ENCODE assay signal across 24 mouse cellular contexts in the genomic region with DNA sequence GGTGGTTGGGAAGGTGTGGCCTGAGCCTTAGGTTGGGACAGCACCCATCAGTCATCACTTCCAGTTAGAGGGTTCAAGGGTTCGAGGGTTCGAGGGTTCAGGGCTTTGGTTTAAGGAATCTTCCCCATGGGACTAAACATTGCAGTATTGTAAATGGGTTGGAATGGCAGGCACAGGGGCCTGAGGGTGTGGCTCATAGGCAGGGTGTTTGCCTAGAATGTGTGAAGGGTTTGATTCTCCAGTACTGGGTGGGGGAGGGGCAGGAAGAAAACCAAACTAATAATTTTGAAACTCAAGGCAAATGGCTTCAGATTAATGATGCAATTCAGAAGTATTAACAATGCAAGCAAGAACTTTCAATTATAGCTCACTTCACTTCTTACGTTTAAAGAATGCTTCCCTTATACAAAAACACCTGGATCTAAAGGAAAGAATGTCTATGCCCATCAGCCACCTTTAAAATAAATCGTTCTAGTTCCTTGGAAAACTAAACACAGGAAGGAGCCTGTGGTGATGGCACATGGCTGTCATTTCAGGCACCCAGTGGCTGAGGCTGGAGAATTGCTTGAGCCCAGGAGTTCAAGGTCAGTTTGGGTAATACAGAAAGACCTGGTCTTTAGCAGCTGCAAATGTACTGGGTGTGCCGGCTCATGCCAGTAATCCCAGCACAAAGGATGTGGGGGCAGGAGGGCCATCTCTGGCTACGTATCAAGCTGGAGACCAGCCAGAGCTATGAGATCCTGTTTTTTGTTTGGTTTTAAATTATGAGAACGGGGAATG. TPM values are rescaled to one million over a fixed set of nuclear protein-coding genes. Genes with fewer than 3 reads are reported as not detected.
DNase-seq lines count a peak whose midpoint lies in the region; ATAC-seq and TF ChIP-seq lines count a peak whose summit lies in the region.
"Had no signal": no experiment of that assay in that cellular context is flagged by ENCODE, and none has a peak within 500 bp of the region (broad histone marks: within the 10 kb centered on the region; RNA-seq: fewer than 3 reads in every experiment).

No protein-coding gene starts in this region.

- peaks cover 38% of the 10 kb centered on the region for H3K27me3 ChIP-seq in E14TG2a.4 (ENCODE audit: insufficient read depth, low read length)
- H3K27me3 ChIP-seq in Patski: peaks cover 6% of the 10 kb centered on the region
- H3K27me3 ChIP-seq in forebrain, embryonic 15.5 days: peaks cover 8% of the 10 kb centered on the region

- WGBS in forebrain, embryonic 15.5 days: 72% methylated on average over 7 of the region's 7 CpGs

- H3K9me3 ChIP-seq in E14TG2a.4 (ENCODE audit: low read length): no peaks in the 10 kb centered on the region
- H3K9me3 ChIP-seq in forebrain, embryonic 15.5 days: no peaks in the 10 kb centered on the region
- H3K9me3 ChIP-seq: forebrain, embryonic 10.5 days; forebrain, embryonic 13.5 days; heart, embryonic 10.5 days; heart, embryonic 13.5 days; hindbrain, embryonic 12.5 days; hindbrain, embryonic 15.5 days had no signal

- no peak overlapping the region for H3K27ac ChIP-seq in forebrain, embryonic 15.5 days (replicated peaks)
- H3K27ac ChIP-seq: forebrain, embryonic 10.5 days; forebrain, embryonic 13.5 days; heart, embryonic 10.5 days; heart, embryonic 13.5 days; hindbrain, embryonic 12.5 days; hindbrain, embryonic 15.5 days had no signal

- H3K36me3 ChIP-seq in E14TG2a.4 (ENCODE audit: insufficient read depth, low read length): no peaks in the 10 kb centered on the region
- no peaks in the 10 kb centered on the region for H3K36me3 ChIP-seq in forebrain, embryonic 15.5 days
- H3K36me3 ChIP-seq: forebrain, embryonic 10.5 days; heart, embryonic 10.5 days; heart, embryonic 13.5 days; hindbrain, embryonic 12.5 days; hindbrain, embryonic 15.5 days had no signal

- peak; percentile 8 for DNase-seq in 3T3-L1 (ENCODE audit: low read depth, low spot score)
- DNase-seq in Patski (ENCODE audit: low read depth, low spot score): no peak
- no peak for DNase-seq in heart, postnatal 10 days
- no peak for DNase-seq in neural tube, embryonic 10.5 days (ENCODE audit: extremely low spot score, low spot score)
- DNase-seq: adrenal gland, adult 8-10 months; adrenal gland, postnatal 25 days; cerebellum, adult 11-12 months; cerebellum, adult 8-10 months; cerebellum, postnatal 14 days; gastrocnemius, postnatal 25 days; heart, adult 18-20 months; kidney, adult 2 months had no signal

- in situ Hi-C loops in Patski (cut with MboI; ENCODE audit: low pct_unique_long_range_greater_than_20kb): no loop called here

- CTCF ChIA-PET in Patski (lab: Charles Lee): interaction anchor here (1.4 to 1.8 kb wide), 2 partner anchors 10 to 15 kb away, joined by 4 to 6 read pairs; no protein-coding TSS in a partner anchor

- intact Hi-C loops in heart, postnatal 10 days (cut with DNase I): loop anchor here (5.0 kb wide), 1 partner anchor 95 kb away; no protein-coding TSS in a partner anchor

- POLR2A ChIA-PET in Patski (lab: Charles Lee): no interaction called here

- H3K9ac ChIP-seq in forebrain, embryonic 15.5 days (replicated peaks): no peak overlapping the region
- H3K9ac ChIP-seq: forebrain, embryonic 13.5 days; heart, embryonic 13.5 days; hindbrain, embryonic 12.5 days; hindbrain, embryonic 15.5 days had no signal

- H3K4me3 ChIP-seq in E14TG2a.4 (replicated peaks; ENCODE audit: low read length): 0 out of 2 replicates have a peak overlapping the region, but pooled peaks have one; percentile 1
- no peak overlapping the region for H3K4me3 ChIP-seq in forebrain, embryonic 15.5 days
- H3K4me3 ChIP-seq: forebrain, embryonic 10.5 days; forebrain, embryonic 13.5 days; heart, embryonic 10.5 days; heart, embryonic 13.5 days; hindbrain, embryonic 12.5 days; hindbrain, embryonic 15.5 days had no signal

- peak; percentile 36 for ATAC-seq in Patski
- ATAC-seq in forebrain, embryonic 15.5 days (replicated peaks): no peak
- ATAC-seq: activated CD4-positive, CD25-positive, alpha-beta regulatory T cell, adult 4 months; CD4-positive, CD25-positive, alpha-beta regulatory T cell, adult 4 months; forebrain, embryonic 13.5 days; intestine, postnatal 0 days had no signal

- H3K4me1 ChIP-seq in E14TG2a.4 (replicated peaks; ENCODE audit: low read depth, low read length): peaks cover 60% of the 10 kb centered on the region
- no peaks in the 10 kb centered on the region for H3K4me1 ChIP-seq in forebrain, embryonic 15.5 days
- H3K4me1 ChIP-seq: forebrain, embryonic 10.5 days; forebrain, embryonic 13.5 days; heart, embryonic 10.5 days; heart, embryonic 13.5 days had no signal

- no peak for TF ChIP-seq CTCF in E14TG2a.4 (conservative IDR thresholded peaks at IDR 0.05; ENCODE audit: low read length)
- TF ChIP-seq CTCF in Patski (IDR thresholded peaks at IDR 0.05): no peak

- no peak overlapping the region for H3K4me2 ChIP-seq in forebrain, embryonic 15.5 days (replicated peaks)
- H3K4me2 ChIP-seq: forebrain, embryonic 13.5 days; heart, embryonic 13.5 days; hindbrain, embryonic 12.5 days; hindbrain, embryonic 15.5 days had no signal

RNA-seq across cellular contexts. Expression of gene Doc2b, which starts 6.1 kb away (rescaled TPM):
- polyA plus RNA-seq in Patski (2021): 0.04 TPM
- total RNA-seq in heart, postnatal 10 days (2021): under 1 TPM; 0.40 to 0.41 TPM
- polyA plus RNA-seq in forebrain, embryonic 15.5 days (2015; fragmentation: Nextera tagmentation; extraction: Ambion mirVana): 2.0 and 2.1 TPM in 2 replicates
- total RNA-seq: hematopoietic stem cell, adult 5-6 weeks had no signal
- polyA plus RNA-seq: activated CD4-positive, CD25-positive, alpha-beta regulatory T cell, adult 4 months; CD4-positive, CD25-positive, alpha-beta regulatory T cell, adult 4 months had no signal
